Mouse (Mus musculus) erythroblast, embryonic 14.5 days (primary cell): ENCODE measurements around the gene Abl1.

Source experiments
- GATA1 ChIP-seq: IDR thresholded peaks from 2 replicates; pipeline ENCODE4 v1.6.1; 2012; ENCODE audit warnings: low read length, inconsistent platforms, mixed read lengths
- TAL1 ChIP-seq: IDR thresholded peaks from 3 replicates; pipeline ENCODE4 v1.6.1; 2012; ENCODE audit warnings: low read length, inconsistent platforms, mixed read lengths

GRCm38 (mm10) chr2:31787029-31787428 lies 98.9 kb downstream of the Abl1 start:
- TF ChIP-seq GATA1 (no peak), TAL1 (no peak)
